Mouse (Mus musculus) hematopoietic multipotent progenitor cell, adult 10-12 weeks (in vitro differentiated cells): ENCODE data around the gene Capn1. TPM values are rescaled to one million over a fixed set of nuclear protein-coding genes. Genes with fewer than 3 reads are reported as not detected.

Source experiments
- polyA plus RNA-seq: library from polyadenylated mRNA; stranded (reverse); fragments of >175 nt; gene quantifications from 2 replicates; pipeline ENCODE4 v1.2.3, GENCODE M21; 2012; ENCODE audit warnings: low replicate concordance

Capn1 gene
- polyA plus RNA-seq: 55.8 and 154 TPM in 2 replicates

GRCm38 (mm10) chr19:6015511-6016315 is at the start of gene Capn1:
TSS of gene Capn1 (minus strand) at chr19:6015897.

GRCm38 (mm10) chr19:6061021-6061533 is 45.4 kb upstream of the Capn1 start, which contains the start of gene Znhit2:
TSS of gene Znhit2 (plus strand) at chr19:6061192.

GRCm38 (mm10) chr19:6057313-6058096 is 41.8 kb upstream of the Capn1 start, which contains the start of the genes Mrpl49 and Fau:
TSS of gene Mrpl49 (minus strand) at chr19:6057785.
TSS of gene Fau (plus strand) at chr19:6057844.

GRCm38 (mm10) chr19:6046294-6047153 is 30.8 kb upstream of the Capn1 start, which contains the start of gene Syvn1:
TSS of gene Syvn1 (plus strand) at chr19:6046576.

GRCm38 (mm10) chr19:5986043-5986442 is 29.7 kb downstream of the Capn1 start, which contains the start of gene Slc22a20:
TSS of gene Slc22a20 (minus strand) at chr19:5986143.

GRCm38 (mm10) chr19:5963883-5964562 is 51.7 kb downstream of the Capn1 start, which contains the start of gene Pola2:
TSS of gene Pola2 (minus strand) at chr19:5964202.

Other genes starting within 250 kb of the Capn1 start
- 58.9 and 76.3 TPM in 2 replicates for gene Scyl1, start 244.5 kb downstream of the Capn1 start, polyA plus RNA-seq
- gene Frmd8, start 140.6 kb downstream of the Capn1 start, polyA plus RNA-seq: 36.0 and 56.1 TPM in 2 replicates
- 4.6 and 15.6 TPM in 2 replicates for gene Slc25a45, start 138.1 kb downstream of the Capn1 start, polyA plus RNA-seq
- 0.10 and 0.71 TPM in 2 replicates for gene Tigd3, start 121.7 kb downstream of the Capn1 start, polyA plus RNA-seq
- 14.9 and 60.9 TPM in 2 replicates for gene Dpf2, start 102.9 kb downstream of the Capn1 start, polyA plus RNA-seq
- gene Cdc42ep2, start 91.1 kb downstream of the Capn1 start, polyA plus RNA-seq: 3.4 and 4.3 TPM in 2 replicates
- 19.1 and 24.6 TPM in 2 replicates for gene Pola2, start 51.7 kb downstream of the Capn1 start, polyA plus RNA-seq
- not detected in 2 replicates for gene Slc22a20, start 29.8 kb downstream of the Capn1 start, polyA plus RNA-seq
- gene Syvn1, start 30.7 kb upstream of the Capn1 start, polyA plus RNA-seq: 393 and 539 TPM in 2 replicates
- 25.7 and 36.4 TPM in 2 replicates for gene Mrpl49, start 41.9 kb upstream of the Capn1 start, polyA plus RNA-seq
- 4,240 and 4,981 TPM in 2 replicates for gene Fau, start 41.9 kb upstream of the Capn1 start, polyA plus RNA-seq
- 58.8 and 66.2 TPM in 2 replicates for gene Znhit2, start 45.3 kb upstream of the Capn1 start, polyA plus RNA-seq
- 10.6 and 16.3 TPM in 2 replicates for gene Tm7sf2, start 52.5 kb upstream of the Capn1 start, polyA plus RNA-seq
- gene Vps51, start 61.3 kb upstream of the Capn1 start, polyA plus RNA-seq: 52.2 and 188 TPM in 2 replicates
- gene Tmem262, start 64.1 kb upstream of the Capn1 start, polyA plus RNA-seq: not detected in 2 replicates
- gene Gm28374, start 66.4 kb upstream of the Capn1 start, polyA plus RNA-seq: 0.19 TPM in 1 of 2 replicates, not detected in the other
- 67.9 and 70.2 TPM in 2 replicates for gene Zfpl1, start 69.1 kb upstream of the Capn1 start, polyA plus RNA-seq
- 1.7 and 2.3 TPM in 2 replicates for gene Cdca5, start 69.1 kb upstream of the Capn1 start, polyA plus RNA-seq
- gene AC131692.1, start 78.5 kb upstream of the Capn1 start, polyA plus RNA-seq: 1.7 and 2.1 TPM in 2 replicates
- 0.53 TPM in 1 of 2 replicates, not detected in the other for gene Naaladl1, start 89.9 kb upstream of the Capn1 start, polyA plus RNA-seq
- 31.3 and 49.9 TPM in 2 replicates for gene Sac3d1, start 102.8 kb upstream of the Capn1 start, polyA plus RNA-seq
- 120 and 217 TPM in 2 replicates for gene Snx15, start 112.4 kb upstream of the Capn1 start, polyA plus RNA-seq
- 1.3 and 2.2 TPM in 2 replicates for gene Batf2, start 125.1 kb upstream of the Capn1 start, polyA plus RNA-seq
- gene Arl2, start 125.7 kb upstream of the Capn1 start, polyA plus RNA-seq: 32.6 and 45.2 TPM in 2 replicates
- gene Majin, start 168.5 kb upstream of the Capn1 start, polyA plus RNA-seq: not detected in 2 replicates
- 0.22 TPM in 1 of 2 replicates, not detected in the other for gene Gpha2, start 210.5 kb upstream of the Capn1 start, polyA plus RNA-seq
- gene Ppp2r5b, start 220.0 kb upstream of the Capn1 start, polyA plus RNA-seq: 43.8 and 62.7 TPM in 2 replicates
- 75.2 and 154 TPM in 2 replicates for gene Atg2a, start 225.8 kb upstream of the Capn1 start, polyA plus RNA-seq